Mouse (Mus musculus) lung, adult 2 months (tissue): ENCODE results near the gene Mob3b. TPM values are rescaled to one million over a fixed set of nuclear protein-coding genes. Genes with fewer than 3 reads are reported as not detected.

Experiments
- DNase-seq: peaks from one replicate; pipeline ENCODE4 v3.0.0; 2022
- H3K4me1 ChIP-seq: fragments of 200-500 bp; 2 replicates; pipeline ENCODE4 v1.6.1; 2011; ENCODE audit warnings: low read length; ENCODE audit not compliant: control insufficient read depth, insufficient read depth
- H3K4me3 ChIP-seq: fragments of 200-500 bp; replicated peaks from 2 replicates; pipeline ENCODE3; 2011; ENCODE audit warnings: low read depth, mild to moderate bottlenecking, control low read depth, low read length; ENCODE audit errors: extremely low read depth
- CTCF ChIP-seq: fragments of 200-500 bp; IDR thresholded peaks from 2 replicates; pipeline ENCODE4 v1.5.1; 2011; ENCODE audit warnings: mild to moderate bottlenecking, low read length, control low read depth; ENCODE audit not compliant: insufficient read depth
- POLR2A ChIP-seq: fragments of 200-500 bp; IDR thresholded peaks from 2 replicates; pipeline ENCODE4 v1.6.1; 2011; ENCODE audit warnings: low read depth, mild to moderate bottlenecking, control low read depth, low read length, borderline replicate concordance; ENCODE audit errors: extremely low read depth
- WGBS: fragments of 180-500 bp; shearing (Covaris S2); methylation state at CpG from one replicate; pipeline ENCODE4 v1.1.7; 2018; 5-methylcytosine and 5-hydroxymethylcytosine counted together
- polyA plus RNA-seq: library from polyadenylated mRNA; depleted of rRNA; stranded (reverse); fragments of >200 nt; gene quantifications from 2 replicates; pipeline ENCODE4 v1.2.3, GENCODE M21; 2012

Mob3b gene
- polyA plus RNA-seq, 1 experiment: 10.4 TPM

DNA sequence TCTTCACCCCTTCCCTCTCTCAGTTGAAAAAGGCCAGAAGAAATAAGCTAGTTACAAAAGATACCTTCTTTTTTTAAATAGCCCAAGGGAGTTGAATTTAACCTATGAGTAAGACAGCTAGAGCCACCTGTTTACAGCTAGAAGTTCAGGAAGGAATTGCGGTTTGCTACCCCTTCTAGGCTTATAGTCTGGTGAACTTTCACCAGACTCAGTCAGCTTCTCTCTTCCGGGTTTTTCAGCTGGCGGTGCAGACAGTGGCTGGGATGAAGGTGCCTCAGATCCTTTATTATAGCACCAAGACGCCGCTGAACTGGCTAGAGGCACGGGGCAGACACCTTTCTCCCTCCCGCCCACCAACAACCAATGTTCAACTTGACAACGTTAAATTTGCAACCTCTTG is 152.8 kb downstream of the Mob3b start:
- 82% methylated on average over 8 of the region's 8 CpGs for WGBS
- no peak overlapping the region for H3K4me3 ChIP-seq
- H3K4me1 ChIP-seq: peaks cover 2% of the 10 kb centered on the region
- DNase-seq: no peak
- TF ChIP-seq POLR2A: no peak

DNA sequence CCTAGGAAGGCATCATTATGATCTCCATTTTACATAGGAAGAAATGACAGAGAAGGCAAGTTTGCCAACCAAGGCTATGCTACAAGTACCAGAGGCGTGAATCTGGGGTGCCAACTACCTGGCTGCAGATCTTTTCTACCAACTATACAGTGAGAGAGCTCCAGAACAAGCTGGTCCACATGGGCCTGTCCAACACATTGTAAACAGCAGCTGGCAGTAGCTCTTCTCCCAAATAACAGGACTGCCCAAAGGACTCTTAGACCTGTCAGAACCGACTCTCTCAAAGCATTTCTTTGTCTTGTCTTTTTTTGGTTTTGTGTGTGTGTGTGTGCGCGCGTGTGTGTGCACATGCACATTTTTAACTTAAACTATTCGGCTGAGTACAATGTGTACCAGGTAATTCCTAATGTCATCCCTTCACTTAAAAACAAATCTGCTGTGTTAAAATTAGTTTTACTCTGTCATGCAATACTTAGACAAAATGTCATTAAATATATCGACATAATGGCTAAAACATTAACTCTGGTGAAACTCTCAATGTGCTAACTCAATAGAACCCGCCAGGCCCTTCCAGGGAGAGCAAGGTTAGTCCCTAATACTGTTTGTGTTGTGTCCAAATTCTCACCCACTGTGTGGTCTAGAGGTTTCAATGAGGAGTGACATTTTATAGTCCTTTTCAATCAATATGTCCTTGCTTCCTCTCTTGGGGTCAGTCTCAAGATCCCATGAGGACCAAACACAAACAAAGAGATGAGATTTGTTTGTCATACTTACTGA is 153.5 kb downstream of the Mob3b start:
- TF ChIP-seq CTCF (no peak), POLR2A (no peak)
- H3K4me3 ChIP-seq: no peak overlapping the region
- peaks cover 2% of the 10 kb centered on the region for H3K4me1 ChIP-seq
- WGBS: 90% methylated on average over 8 of the region's 8 CpGs
- no peak for DNase-seq

DNA sequence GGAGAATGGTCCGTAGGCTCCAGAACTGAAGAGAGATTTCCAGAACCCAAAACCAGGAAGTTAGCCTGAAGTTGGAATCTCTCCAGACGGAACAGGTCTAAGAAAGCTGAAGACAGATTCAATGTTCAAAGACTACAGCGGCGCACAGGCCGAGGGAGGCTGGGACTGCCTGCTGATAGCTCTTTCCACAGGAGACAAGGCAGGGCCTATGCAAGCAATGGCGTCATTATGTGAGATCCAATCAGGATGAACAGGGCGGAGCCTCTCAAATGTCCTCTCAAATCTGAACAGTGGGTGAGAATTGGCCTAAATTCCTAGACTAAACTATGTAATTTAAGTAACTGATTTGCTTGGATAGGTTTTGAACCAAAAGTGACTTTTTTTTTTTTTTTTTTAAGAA is 160.7 kb downstream of the Mob3b start:
- Histone ChIP-seq H3K4me3 (no peak overlapping the region), H3K4me1 (no peaks in the 10 kb centered on the region)
- WGBS: 94% methylated on average over 7 of the region's 7 CpGs
- TF ChIP-seq POLR2A: no peak
- no peak for TF ChIP-seq CTCF
- DNase-seq: no peak

DNA sequence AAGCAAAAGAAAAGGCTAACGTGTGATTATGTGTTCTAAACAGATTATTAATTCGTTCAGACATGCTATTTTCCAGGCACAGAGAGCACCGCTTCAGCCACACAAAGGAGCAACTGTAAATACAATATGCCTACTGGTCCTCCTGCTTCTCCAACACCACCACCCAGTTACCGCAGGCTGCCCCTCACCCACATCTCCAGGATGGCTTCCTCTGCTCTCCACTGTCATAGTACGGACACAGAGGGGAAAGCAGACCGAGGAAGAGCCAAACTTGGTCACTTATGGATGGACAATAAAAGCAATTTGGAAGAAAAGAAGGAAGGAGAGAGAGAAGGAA is 163.7 kb downstream of the Mob3b start:
- TF ChIP-seq CTCF: no peak
- TF ChIP-seq POLR2A: no peak
- Histone ChIP-seq H3K4me1 (no peaks in the 10 kb centered on the region), H3K4me3 (no peak overlapping the region)
- DNase-seq: no peak
- WGBS: 55% methylated on average over 6 of the region's 6 CpGs

DNA sequence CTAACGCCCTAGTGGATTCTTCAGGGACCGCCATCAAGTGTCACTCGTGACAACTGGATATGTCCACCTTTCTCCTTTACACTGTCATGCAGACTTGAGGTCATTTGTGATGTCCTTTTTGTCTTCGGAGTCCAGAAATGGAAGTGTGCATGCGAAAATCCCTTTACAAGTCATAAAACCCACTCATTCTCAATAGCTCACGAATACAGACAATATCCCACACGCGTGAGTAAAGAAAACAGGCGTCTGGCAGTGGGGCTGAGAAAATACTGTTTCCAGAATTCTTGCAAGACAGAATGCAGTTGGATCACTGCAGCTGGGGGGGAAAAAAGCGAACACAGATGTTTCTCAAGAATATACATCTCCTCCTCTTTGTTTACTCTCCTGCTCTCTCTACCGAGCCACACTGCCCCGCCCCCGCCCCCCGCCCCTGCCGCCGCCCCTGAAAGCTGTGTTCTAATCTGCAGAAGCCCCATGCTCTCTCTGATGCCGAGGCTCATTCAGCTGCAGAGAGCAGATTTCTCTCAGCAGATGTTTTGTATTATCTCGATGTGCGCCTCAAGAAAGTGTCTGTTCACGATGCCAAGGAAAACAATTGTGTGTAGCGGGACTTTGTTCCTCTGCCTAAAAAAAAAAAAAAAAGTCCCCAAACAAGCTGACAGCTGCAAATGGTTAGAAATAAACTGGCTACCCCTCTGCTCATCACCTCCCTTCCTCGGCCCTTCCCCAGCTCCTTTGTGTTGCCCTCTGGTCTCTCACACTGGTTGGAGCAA is 164.2 kb downstream of the Mob3b start:
- 42% methylated on average over 22 of the region's 22 CpGs for WGBS
- no peak for TF ChIP-seq CTCF
- no peak for TF ChIP-seq POLR2A
- no peak overlapping the region for H3K4me3 ChIP-seq
- no peak for DNase-seq
- H3K4me1 ChIP-seq: no peaks in the 10 kb centered on the region

DNA sequence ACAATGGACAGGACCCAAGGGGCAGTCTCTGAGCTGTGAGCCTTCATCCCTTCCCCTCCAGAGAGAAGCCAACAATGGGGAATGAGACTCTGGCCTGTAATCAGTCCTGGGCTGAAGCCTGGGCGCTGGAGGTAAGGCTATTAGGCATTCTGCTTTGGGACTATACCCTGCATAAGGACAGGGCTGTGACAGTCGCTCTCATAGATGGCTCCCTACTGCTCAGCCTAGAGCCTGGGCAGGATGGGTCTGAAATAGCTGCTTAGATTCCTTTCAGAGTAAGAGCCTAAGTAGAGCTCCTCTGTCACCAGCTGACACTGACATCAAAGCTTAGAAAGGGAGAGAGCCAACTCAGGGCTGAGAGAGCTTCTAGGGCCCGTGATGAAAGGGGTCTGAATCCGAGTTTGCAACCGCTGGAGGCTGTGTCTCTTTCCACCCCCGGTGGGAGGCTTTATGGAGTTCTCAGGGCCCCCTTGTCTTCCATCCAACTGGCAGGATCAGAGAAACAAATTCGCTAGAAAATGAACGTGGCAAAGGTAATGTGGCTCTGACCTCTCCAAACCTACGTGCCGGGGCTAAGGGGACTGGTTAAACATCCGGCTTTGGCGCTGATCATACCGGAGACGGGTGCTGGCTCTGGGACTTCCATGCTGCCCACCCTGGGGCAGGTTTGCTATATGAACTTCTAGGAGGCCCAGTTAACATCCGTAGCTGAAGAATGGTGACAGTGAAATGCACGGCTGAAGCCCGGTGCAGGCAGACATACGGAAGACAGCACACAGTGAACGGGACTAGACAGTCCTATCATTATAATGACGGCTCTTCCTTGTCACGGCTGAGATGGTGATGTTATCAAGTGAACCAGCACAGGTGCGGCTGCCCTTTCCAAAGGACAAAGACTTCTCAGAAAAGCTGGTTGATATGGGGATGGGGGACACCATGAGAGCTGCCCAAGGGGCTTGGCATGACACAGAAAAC is 165.1 kb downstream of the Mob3b start:
- 61% methylated on average over 22 of the region's 22 CpGs for WGBS
- TF ChIP-seq CTCF: no peak
- no peak for TF ChIP-seq POLR2A
- H3K4me3 ChIP-seq: no peak overlapping the region
- no peaks in the 10 kb centered on the region for H3K4me1 ChIP-seq
- DNase-seq: no peak

DNA sequence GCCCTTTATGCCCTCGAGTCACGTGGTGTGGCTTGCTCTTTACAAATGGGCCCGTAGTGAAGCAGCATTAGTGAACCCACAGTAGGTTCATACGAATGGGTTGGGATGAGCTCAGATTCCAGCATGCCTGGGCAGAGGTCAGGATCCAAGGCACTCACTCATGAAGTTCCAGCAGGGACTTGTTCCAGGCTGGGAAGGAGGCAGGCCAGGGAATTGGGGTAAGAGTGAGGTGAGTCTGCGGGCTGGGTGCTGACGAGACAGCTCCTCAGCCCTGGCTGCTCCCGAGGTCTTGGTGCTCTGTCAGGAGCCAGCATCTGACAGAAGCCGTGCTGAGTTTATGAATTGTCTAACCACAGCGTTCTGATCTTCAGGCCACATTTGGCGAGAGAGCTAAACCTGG is 166.2 kb downstream of the Mob3b start:
- Histone ChIP-seq H3K4me3 (no peak overlapping the region), H3K4me1 (no peaks in the 10 kb centered on the region)
- DNase-seq: no peak
- WGBS: 40% methylated on average over 10 of the region's 10 CpGs
- TF ChIP-seq CTCF: no peak
- TF ChIP-seq POLR2A: no peak

DNA sequence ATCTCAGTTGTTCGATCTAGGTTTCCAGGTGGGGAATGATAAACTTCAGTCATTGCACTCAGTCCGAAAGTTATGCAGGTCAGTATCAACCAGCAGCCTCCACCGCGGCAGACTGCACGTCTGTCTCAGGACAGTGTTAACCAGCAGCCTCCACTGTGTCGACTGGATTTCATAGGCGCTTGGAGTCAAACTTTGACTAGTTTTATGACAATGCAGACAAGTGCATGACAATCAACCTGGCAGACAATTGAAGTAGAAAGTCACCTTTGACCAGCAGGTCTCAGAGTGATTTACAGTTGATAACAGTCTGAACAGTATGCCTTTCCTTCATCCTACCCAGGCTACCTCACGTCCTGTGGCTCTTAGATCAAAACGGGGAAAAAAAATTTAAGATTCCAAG is 166.6 kb downstream of the Mob3b start:
- TF ChIP-seq POLR2A (no peak), CTCF (no peak)
- DNase-seq: no peak
- H3K4me1 ChIP-seq: no peaks in the 10 kb centered on the region
- no peak overlapping the region for H3K4me3 ChIP-seq
- 75% methylated on average over 9 of the region's 9 CpGs for WGBS

DNA sequence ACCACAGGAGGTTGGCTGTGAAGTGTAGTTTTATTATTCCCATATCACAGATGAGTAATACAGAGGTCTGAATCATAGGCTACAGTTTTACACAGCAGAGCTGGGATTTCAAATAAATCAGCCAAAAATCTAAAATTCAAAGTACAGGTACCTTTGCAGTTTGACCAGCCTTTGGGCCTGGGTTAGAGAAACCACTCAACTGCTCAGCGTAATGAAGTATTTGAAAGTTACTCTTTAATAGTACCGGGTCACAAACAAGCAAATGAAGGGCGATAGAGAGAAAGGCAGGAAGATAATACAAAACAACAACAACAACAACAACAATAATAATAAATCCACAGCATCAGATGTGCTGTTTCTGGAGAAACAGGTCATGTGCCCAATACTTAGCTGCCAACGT is 169.7 kb downstream of the Mob3b start:
- Histone ChIP-seq H3K4me3 (no peak overlapping the region), H3K4me1 (no peaks in the 10 kb centered on the region)
- no peak for DNase-seq
- 91% methylated on average over 4 of the region's 4 CpGs for WGBS
- TF ChIP-seq POLR2A: no peak
- TF ChIP-seq CTCF: no peak
